Mouse (Mus musculus): ENCODE measurements around the gene Slc27a2. TPM values are rescaled to one million over a fixed set of nuclear protein-coding genes. Genes with fewer than 3 reads are reported as not detected.
"Not testable (repeated sequence)": the region's sequence is repeated elsewhere in the genome, so short reads cannot be mapped to it uniquely, and the experiment has no call there.

The Slc27a2 gene
- total RNA-seq (2021) = under 1 TPM; 0.11 to 0.26 TPM

DNA sequence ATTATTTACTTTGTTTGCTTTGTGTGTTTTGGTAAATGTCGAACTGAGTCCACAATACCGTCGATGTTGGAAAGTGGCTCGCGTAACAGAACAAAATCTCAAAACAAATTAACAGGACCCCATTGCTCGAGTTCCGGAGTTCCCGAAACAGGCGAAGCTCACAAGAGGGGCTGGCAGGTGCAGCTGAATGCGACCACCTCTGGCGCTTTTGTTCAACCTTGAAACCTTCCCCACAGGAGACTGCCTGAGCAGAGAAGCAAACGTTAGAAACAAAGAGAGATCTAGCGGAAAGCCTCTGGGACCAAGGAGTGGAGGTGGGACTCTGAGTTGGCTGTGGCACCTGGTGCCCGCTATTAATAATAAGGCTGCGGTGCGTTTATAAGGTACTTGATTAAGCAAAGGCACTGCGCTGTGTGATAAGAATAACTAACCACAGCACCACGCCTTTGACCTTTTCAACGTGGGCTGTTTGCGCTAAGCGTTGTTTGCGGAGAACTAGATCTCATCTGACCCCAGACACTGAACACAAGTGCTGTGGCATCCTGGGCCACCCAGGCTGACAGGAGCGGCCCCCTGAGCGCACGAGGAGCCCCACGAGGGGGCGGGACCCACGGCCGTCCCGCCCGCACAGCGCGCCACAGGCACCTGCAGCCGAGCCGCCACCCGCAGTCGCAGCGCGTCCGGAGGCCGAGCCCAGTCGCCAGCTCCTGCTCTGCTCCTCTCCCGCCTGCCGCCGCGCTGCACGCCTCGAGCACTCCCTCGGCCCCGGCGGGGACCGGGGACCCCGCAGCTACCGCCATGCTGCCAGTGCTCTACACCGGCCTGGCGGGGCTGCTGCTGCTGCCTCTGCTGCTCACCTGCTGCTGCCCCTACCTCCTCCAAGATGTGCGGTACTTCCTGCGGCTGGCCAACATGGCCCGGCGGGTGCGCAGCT lies at the start of gene Slc27a2:
Slc27a2 (plus strand) TSS at position 51 of the 934 bp plus-strand sequence.
- intact Hi-C loops (cut with DNase I) = no loop called here
- no peak for DNase-seq (ENCODE audit: low spot score)

GRCm38 (mm10) chr2:126505156-126505555 lies 47.1 kb upstream of the Slc27a2 start:
- no peak for DNase-seq (ENCODE audit: low spot score)
- intact Hi-C loops (cut with DNase I) = no loop called here

- DNase-seq (ENCODE audit: low spot score) = no peak
- intact Hi-C loops (cut with DNase I) = no loop called here
Observed at GRCm38 (mm10) chr2:126507477-126507876, 44.7 kb upstream of the Slc27a2 start.

DNA sequence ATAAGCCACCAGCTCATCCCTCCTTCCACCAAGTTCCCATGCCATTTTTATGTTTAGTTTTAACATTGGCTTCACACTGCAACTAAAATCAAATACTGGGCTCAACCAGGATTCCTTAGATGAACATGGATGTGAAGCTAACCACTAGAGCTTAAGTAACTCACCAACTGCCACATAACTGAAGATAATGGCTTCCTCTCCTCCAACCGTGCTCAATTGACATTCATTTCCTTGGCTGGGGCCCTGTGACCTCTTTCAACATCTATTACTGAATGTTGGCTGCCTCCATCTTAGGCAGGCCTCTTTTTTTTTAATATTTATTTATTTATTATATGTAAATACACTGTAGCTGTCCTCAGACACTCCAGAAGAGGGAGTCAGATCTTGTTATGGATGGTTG lies 44.0 kb upstream of the Slc27a2 start:
- no peak for DNase-seq (ENCODE audit: low spot score)
- intact Hi-C loops (cut with DNase I) = no loop called here

DNA sequence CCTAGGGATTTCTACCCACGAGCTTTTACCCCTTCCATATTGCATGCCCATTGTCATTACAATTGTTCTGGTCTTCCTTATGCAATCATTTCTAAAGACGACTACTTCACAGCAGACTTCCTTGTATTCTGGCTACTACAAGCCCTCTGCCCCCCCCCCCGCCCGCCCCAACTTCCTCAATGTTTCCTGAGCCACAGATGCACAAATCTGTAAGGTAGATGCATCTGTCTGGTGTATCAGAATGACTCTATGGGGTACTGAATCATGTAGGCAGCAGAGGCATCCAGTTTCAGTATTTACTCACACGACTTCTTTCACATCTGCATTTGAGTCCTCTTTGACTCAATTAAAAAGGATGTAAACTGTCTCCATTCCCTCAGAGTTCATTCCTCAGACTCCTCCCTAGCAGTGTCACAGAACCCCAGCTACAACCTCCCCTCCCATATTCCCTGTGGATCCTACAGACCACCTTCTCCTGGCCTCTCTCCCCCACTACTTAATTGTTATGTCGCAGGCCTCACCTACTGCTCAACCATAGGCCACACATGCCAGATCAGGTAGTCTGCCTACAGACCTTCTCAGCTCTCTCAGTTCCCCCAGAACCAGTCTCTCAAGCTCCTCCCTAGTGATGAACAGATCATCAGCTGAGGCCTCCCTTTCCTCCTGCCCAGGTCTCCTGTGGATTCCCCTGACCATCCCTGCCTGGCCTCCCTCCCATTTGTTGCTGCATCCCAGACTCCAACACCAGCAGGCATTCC lies 37.0 kb upstream of the Slc27a2 start:
- intact Hi-C loops (cut with DNase I) = loop anchor here (5.0 kb wide), 1 partner anchor 48 kb away; no protein-coding TSS in a partner anchor

DNA sequence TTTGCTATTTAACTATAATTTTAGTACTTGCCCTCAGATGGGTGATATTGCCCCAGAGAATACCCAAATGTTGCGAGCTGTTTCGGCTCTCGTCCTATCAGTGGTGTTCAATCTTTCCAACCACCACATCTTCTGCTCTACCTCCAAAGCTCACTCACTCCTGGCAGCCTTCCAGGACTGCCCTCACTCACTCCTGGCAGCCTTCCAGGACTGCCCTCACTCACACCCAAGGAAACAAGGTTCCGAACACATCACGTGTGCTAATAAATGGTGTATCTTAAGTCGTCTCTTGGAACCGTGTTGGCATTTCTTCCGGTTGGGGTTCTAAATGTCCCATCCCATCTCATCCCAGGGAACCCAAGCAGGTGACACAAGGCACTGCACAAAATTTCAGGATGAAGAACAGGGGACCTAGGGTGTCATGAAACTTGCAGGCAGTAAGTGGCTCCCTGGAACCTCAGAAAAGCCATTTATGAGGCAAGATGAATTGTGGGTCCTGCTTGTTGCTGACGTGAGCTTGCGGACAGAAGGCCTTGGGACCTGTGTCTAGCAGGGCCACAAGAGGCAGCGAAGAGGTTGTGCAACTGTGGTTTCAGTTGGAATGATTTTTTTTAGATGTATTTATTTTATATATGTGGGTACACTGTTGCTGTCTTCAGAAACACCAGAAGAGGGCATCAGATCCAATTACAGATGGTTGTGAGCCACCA lies 32.2 kb upstream of the Slc27a2 start:
- intact Hi-C loops (cut with DNase I) = loop anchor here (5.0 to 10.0 kb wide), 5 partner anchors 53 to 858 kb away; no protein-coding TSS in a partner anchor

More for the DNA sequence above, 37.0 kb upstream of the Slc27a2 start:
- no peak for DNase-seq (ENCODE audit: low spot score)

DNA sequence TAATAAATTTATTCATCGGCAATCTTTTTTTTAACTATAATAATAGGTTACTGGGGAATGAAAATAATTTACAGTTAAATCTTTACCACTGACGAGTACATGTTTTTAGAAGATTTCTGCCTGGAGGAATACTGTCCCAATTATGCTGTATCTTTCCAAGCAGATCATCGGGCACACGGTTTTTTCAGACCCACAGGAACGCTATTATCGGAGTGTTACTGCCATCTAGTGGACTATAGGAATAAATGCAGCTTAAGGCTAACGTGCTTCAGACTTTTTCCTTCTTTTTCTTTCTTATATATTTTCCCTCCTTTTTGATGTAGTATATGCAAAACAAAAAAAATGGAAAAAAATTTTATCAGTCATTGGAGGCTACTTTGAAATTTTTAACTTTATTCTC lies 31.4 kb upstream of the Slc27a2 start:
- DNase-seq (ENCODE audit: low spot score) = no peak

More for the DNA sequence above, 32.2 kb upstream of the Slc27a2 start:
- no peak for DNase-seq (ENCODE audit: low spot score)

GRCm38 (mm10) chr2:126521471-126521870 lies 30.7 kb upstream of the Slc27a2 start:
- no peak for DNase-seq (ENCODE audit: low spot score)
- intact Hi-C loops (cut with DNase I) = loop anchor here (5.0 to 10.0 kb wide), 4 partner anchors 157 to 859 kb away; no protein-coding TSS in a partner anchor

More for the DNA sequence above, 31.4 kb upstream of the Slc27a2 start:
- intact Hi-C loops (cut with DNase I) = loop anchor here (5.0 to 10.0 kb wide), 4 partner anchors 156 to 859 kb away; no protein-coding TSS in a partner anchor

GRCm38 (mm10) chr2:126522056-126522455 lies 30.2 kb upstream of the Slc27a2 start:
- no peak for DNase-seq (ENCODE audit: low spot score)
- intact Hi-C loops (cut with DNase I) = loop anchor here (5.0 to 10.0 kb wide), 4 partner anchors 157 to 860 kb away; no protein-coding TSS in a partner anchor

DNA sequence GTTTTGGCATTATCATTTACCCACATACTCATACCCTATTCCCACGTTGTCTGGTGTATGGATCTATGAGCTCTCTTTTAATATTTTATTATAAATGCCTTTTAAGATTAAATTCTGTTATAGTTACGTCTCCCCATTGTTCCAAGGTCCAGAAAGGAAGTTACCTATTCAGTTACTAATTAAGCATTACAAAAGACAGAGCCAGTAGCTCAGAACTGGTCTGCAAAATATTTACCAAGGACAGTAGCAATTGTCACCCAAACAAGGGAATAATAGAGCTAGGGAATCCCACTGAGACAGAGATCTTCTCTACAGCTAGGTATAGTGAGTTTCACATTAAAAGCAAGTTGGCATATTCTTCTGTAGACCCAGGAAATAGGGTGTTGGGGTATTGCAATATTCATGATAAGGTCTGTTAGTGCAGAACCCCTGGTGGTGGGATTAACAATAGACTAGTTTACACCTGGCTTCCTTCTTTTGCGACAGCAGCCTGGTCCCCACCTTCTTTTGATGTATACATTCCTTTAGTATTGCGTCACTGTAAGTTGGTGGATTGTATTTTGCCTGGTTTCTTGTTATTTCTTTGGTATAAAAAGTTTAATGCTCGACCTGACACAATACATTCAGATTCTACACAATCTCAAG lies 29.0 kb upstream of the Slc27a2 start:
- DNase-seq (ENCODE audit: low spot score) = not testable (repeated sequence)
- intact Hi-C loops (cut with DNase I) = loop anchor here (5.0 to 10.0 kb wide), 4 partner anchors 158 to 861 kb away; no protein-coding TSS in a partner anchor

GRCm38 (mm10) chr2:126524271-126524670 lies 27.9 kb upstream of the Slc27a2 start:
- intact Hi-C loops (cut with DNase I) = loop anchor here (5.0 to 10.0 kb wide), 4 partner anchors 159 to 862 kb away; no protein-coding TSS in a partner anchor
- no peak for DNase-seq (ENCODE audit: low spot score)

- intact Hi-C loops (cut with DNase I) = loop anchor here (10.0 kb wide), 1 partner anchor 163 kb away; no protein-coding TSS in a partner anchor
- DNase-seq (ENCODE audit: low spot score) = no peak
Observed at GRCm38 (mm10) chr2:126527461-126527860, 24.7 kb upstream of the Slc27a2 start.

DNA sequence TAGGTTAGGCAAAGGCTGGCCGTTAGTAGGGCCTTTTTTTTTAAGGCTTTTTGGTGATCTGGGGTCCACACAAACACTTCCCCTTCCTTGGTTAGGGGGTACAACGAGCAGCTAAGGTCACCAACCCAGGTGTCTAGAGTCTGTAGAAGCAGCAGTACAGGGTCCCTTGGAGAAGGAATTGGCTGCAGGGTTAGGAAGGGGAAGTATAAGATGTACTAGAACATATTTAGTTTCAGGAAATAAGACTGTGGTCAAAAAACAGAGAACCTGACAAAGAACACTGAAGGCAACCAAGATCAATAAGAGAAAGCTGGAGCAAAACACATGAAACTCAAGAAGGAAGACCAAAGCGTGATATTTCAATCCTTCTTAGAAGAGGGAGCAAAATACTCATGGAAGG lies 21.6 kb upstream of the Slc27a2 start:
- intact Hi-C loops (cut with DNase I) = no loop called here
- no peak for DNase-seq (ENCODE audit: low spot score)

DNA sequence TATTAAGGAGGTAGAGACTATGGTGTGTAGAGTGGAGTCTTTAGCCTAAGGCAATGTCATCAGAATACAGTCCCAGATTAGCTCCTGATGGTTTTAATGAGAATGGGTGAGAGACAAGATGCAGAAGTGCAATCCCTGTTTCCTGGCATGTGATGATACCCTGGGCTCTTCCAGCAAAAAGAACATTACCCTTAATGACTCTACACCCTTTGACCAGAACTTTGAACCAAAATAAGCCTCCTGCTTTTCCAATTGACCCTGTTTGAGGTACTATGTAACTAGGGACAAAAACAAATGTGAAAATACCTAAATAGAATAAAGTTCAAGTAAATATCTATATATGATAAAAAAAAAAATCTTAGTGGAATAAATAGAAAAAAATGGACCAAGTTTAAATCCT lies 14.6 kb upstream of the Slc27a2 start:
- no peak for DNase-seq (ENCODE audit: low spot score)
- intact Hi-C loops (cut with DNase I) = no loop called here

DNA sequence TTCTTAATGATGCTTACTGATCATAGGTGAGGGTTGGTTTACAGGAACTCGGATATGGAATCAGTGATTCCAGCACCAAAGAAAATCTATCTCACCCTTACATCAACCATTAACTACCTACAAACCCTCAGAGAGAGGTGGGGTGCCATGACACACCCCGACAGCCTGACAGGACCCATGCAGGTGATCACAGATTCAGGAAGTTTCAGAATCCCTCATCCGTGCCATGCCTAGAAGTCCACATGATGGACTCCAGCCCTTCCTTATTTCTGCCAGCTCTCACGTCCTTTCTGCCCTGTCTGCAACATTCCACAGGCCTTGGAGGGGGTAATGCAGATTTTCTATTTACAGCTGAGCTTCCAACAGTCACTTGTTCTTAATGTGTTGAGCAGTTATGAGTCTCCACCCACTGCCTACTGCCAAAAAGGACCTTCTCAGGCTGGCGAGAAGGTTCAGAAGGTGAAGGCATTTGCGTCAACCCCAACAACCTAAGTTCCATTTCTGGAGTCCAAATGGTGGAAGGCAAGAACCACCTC lies 11.7 kb upstream of the Slc27a2 start:
- DNase-seq (ENCODE audit: low spot score) = no peak
- intact Hi-C loops (cut with DNase I) = no loop called here

DNA sequence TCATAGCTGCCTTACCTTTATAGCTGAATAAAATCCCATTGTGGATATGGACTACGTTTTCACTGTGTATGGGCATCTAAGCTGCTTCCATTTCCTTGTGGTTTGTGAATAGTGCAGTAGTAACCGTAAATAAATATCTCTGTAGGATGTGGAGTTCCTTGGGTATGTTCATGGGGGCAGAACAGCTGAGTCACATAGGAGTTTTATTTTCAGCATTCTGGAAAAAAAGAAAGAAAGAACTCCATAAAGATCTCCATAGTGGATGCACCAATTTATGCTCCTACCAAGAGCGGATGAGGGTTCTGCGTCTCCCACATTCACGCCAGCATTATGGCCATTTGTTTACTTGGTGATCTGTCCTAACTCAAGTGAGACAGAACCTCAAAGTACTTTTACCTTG lies 10.0 kb upstream of the Slc27a2 start:
- intact Hi-C loops (cut with DNase I) = no loop called here
- DNase-seq (ENCODE audit: low spot score) = no peak

GRCm38 (mm10) chr2:126545297-126545696 lies 6.9 kb upstream of the Slc27a2 start:
- intact Hi-C loops (cut with DNase I) = no loop called here
- no peak for DNase-seq (ENCODE audit: low spot score)

DNA sequence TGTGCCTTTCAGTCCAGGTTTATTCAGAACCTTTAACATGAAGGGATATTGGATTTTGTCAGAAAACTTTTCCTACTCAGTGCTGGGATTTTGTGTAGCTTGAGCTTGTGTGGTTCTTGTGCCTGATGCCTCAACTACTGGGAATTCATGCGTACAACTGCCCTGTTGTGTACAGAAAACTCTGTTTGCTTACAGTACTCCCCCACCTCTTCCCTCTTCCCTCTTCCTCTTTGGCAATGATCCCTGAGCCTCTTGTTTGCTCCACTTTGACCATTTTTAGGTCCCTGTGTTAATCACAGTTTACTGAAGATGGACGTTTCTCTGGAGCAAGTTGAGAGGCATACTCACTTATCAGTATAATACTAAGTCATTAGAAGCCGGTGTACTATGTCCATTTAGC lies 5.8 kb upstream of the Slc27a2 start:
- no peak for DNase-seq (ENCODE audit: low spot score)
- intact Hi-C loops (cut with DNase I) = no loop called here

- intact Hi-C loops (cut with DNase I) = no loop called here
- DNase-seq (ENCODE audit: low spot score) = no peak
Observed at GRCm38 (mm10) chr2:126549681-126550080, 2.5 kb upstream of the Slc27a2 start.

Measured in heart, postnatal 25 days (tissue).